Mouse (Mus musculus) forebrain, embryonic 13.5 days (tissue): Measurements from ENCODE around the gene Grpel1. TPM values are rescaled to one million over a fixed set of nuclear protein-coding genes. Genes with fewer than 3 reads are reported as not detected.

Source experiments
- ATAC-seq: fragments of 200-750 bp; cut with Nextera tagmentation; 2 replicates; pipeline ENCODE4 v1.8.0; 2017
- H3K27ac ChIP-seq: fragments of 300-500 bp; sonication (generic); 2 replicates; pipeline ENCODE4 v1.5.1; 2015; ENCODE audit warnings: inconsistent platforms, mild to moderate bottlenecking, moderate library complexity
- H3K27me3 ChIP-seq: fragments of 300-500 bp; sonication (generic); 2 replicates; pipeline ENCODE4 v1.6.1; 2015; ENCODE audit warnings: mild to moderate bottlenecking, inconsistent platforms
- H3K36me3 ChIP-seq: fragments of 300-500 bp; sonication (generic); 2 replicates; pipeline ENCODE4 v1.6.1; 2015; ENCODE audit warnings: mild to moderate bottlenecking, inconsistent platforms; ENCODE audit not compliant: poor library complexity, severe bottlenecking
- H3K4me1 ChIP-seq: fragments of 300-500 bp; sonication (generic); 2 replicates; pipeline ENCODE4 v1.6.1; 2015; ENCODE audit warnings: inconsistent platforms
- H3K4me2 ChIP-seq: fragments of 300-500 bp; sonication (generic); 2 replicates; pipeline ENCODE4 v1.6.1; 2015; ENCODE audit warnings: inconsistent platforms, mild to moderate bottlenecking, moderate library complexity
- H3K4me3 ChIP-seq: fragments of 300-500 bp; sonication (generic); 2 replicates; pipeline ENCODE4 v1.5.1; 2015; ENCODE audit warnings: mild to moderate bottlenecking, inconsistent platforms
- H3K9ac ChIP-seq: fragments of 300-500 bp; sonication (generic); 2 replicates; pipeline ENCODE4 v1.6.1; 2015; ENCODE audit warnings: mild to moderate bottlenecking, inconsistent platforms
- H3K9me3 ChIP-seq: fragments of 300-500 bp; sonication (generic); replicated peaks from 2 replicates; pipeline ENCODE4 v1.6.1; 2016; ENCODE audit warnings: inconsistent platforms
- WGBS: fragments of 180-500 bp; shearing (Covaris S2); methylation state at CpG from one replicate; pipeline ENCODE4 v1.1.7; 2015; 5-methylcytosine and 5-hydroxymethylcytosine counted together
- polyA plus RNA-seq: library from polyadenylated mRNA; unstranded; fragments of >200 nt; fragmentation: Nextera tagmentation; extraction: Ambion mirVana; gene quantifications from 2 replicates; pipeline ENCODE4 v1.2.1, GENCODE M21; 2015

Gene Grpel1
- polyA plus RNA-seq, 1 experiment from 2014 or later: 51.0 TPM

- no peak overlapping the region for H3K27ac ChIP-seq
- no peak for ATAC-seq
- no peaks in the 10 kb centered on the region for H3K4me1 ChIP-seq
- no peak overlapping the region; the same call in 1 of the 2 replicates for H3K9ac ChIP-seq
- H3K9me3 ChIP-seq: no peaks in the 10 kb centered on the region
- no peak overlapping the region for H3K4me3 ChIP-seq
- 77% methylated on average over 3 of the region's 3 CpGs for WGBS
- H3K4me2 ChIP-seq: no peak overlapping the region
- no peaks in the 10 kb centered on the region for H3K27me3 ChIP-seq
- peaks cover 95% of the 10 kb centered on the region for H3K36me3 ChIP-seq
Measured at GRCm38 (mm10) chr5:36519751-36520150, 55.0 kb downstream of the Grpel1 start.

- H3K9me3 ChIP-seq: no peaks in the 10 kb centered on the region
- peaks cover 71% of the 10 kb centered on the region for H3K36me3 ChIP-seq
- H3K4me1 ChIP-seq: peaks cover 9% of the 10 kb centered on the region
- 69% methylated on average over 2 of the region's 2 CpGs for WGBS
- H3K4me3 ChIP-seq: no peak overlapping the region
- no peak overlapping the region for H3K27ac ChIP-seq
- H3K27me3 ChIP-seq: no peaks in the 10 kb centered on the region
- H3K9ac ChIP-seq: no peak overlapping the region
- H3K4me2 ChIP-seq: no peak overlapping the region
- ATAC-seq: no peak
Measured at GRCm38 (mm10) chr5:36522782-36523181, 58.0 kb downstream of the Grpel1 start.

- Histone ChIP-seq H3K4me2 (no peak overlapping the region), H3K36me3 (peaks cover 66% of the 10 kb centered on the region), H3K27ac (no peak overlapping the region), H3K4me3 (no peak overlapping the region), H3K4me1 (peaks cover 14% of the 10 kb centered on the region), H3K9ac (no peak overlapping the region), H3K9me3 (no peaks in the 10 kb centered on the region), H3K27me3 (no peaks in the 10 kb centered on the region)
- WGBS: 88% methylated on average over 5 of the region's 5 CpGs
- ATAC-seq: no peak
Measured at GRCm38 (mm10) chr5:36523219-36523703, 58.5 kb downstream of the Grpel1 start.

Other genes with a start within 250 kb of the Grpel1 start
- gene Sorcs2, start 66.9 kb upstream of the Grpel1 start, polyA plus RNA-seq: 6.5 and 8.4 TPM in 2 replicates
- 2.8 and 3.2 TPM in 2 replicates for gene Tada2b, start 19.3 kb downstream of the Grpel1 start, polyA plus RNA-seq
- gene Ccdc96, start 19.6 kb downstream of the Grpel1 start, polyA plus RNA-seq: 3.8 and 4.1 TPM in 2 replicates
- 67.0 and 68.0 TPM in 2 replicates for gene Tbc1d14, start 128.3 kb downstream of the Grpel1 start, polyA plus RNA-seq
- 27.4 and 34.3 TPM in 2 replicates for gene D5Ertd579e, start 231.0 kb downstream of the Grpel1 start, polyA plus RNA-seq